Mouse (Mus musculus): ENCODE measurements around the gene Pogz.

- no peak for TF ChIP-seq CTCF (IDR thresholded peaks at IDR 0.05; ENCODE audit: low read depth)
- TF ChIP-seq EP300 (IDR thresholded peaks at IDR 0.05; ENCODE audit: low read depth): no peak
Measured at GRCm38 (mm10) chr3:94838631-94839030, 1.3 kb downstream of the Pogz start.
